26 mouse cellular contexts compared by ENCODE assay signal in the genomic region with DNA sequence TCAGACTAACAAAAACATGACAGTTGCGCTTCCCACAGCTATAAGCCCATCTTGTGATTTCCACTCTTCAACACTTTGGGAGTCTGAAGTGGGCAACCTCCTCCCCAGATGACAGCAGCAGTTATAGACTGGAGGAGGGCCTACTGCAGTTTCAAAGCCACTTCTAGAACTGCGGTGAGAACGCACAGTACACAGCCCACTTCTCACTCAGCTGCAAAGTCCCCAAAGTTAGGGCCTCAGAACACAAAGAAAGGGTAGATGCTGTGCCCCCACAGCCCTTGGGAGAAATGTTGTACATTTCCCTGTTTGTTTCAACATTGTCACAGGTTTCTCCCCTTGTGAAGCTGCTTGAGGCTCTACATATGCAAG. TPM values are rescaled to one million over a fixed set of nuclear protein-coding genes. Genes with fewer than 3 reads are reported as not detected.
A peak's percentile ranks its signal among the peaks of the same experiment; 100 is the strongest.
DNase-seq lines count a peak whose midpoint lies in the region; ATAC-seq and TF ChIP-seq lines count a peak whose summit lies in the region.
"Had no signal": no experiment of that assay in that cellular context is flagged by ENCODE, and none has a peak within 500 bp of the region (broad histone marks: within the 10 kb centered on the region; RNA-seq: fewer than 3 reads in every experiment).

No protein-coding gene starts in this region.

- ATAC-seq in megakaryocyte, adult 5-6 weeks (ENCODE audit: poor library complexity, severe bottlenecking) = peak; percentile 35
- ATAC-seq in activated CD4-positive, CD25-positive, alpha-beta regulatory T cell, adult 4 months = no peak
- ATAC-seq: forebrain, embryonic 16.5 days had no signal

- TF ChIP-seq CTCF in layer of hippocampus, adult 2 months (conservative IDR thresholded peaks at IDR 0.05) = no peak

- no peak for DNase-seq in layer of hippocampus, adult 2 months (ENCODE audit: low spot score in 2 of 2)
- no peak for DNase-seq in layer of hippocampus, adult 9-11 months
- DNase-seq in thymus, postnatal 36 days = peak; percentile 55 to 71
- DNase-seq in adrenal gland, postnatal 10 days = no peak
- DNase-seq in adrenal gland, postnatal 4 days (ENCODE audit: low spot score in 2 of 2) = no peak
- DNase-seq: cerebellum, adult 18-20 months; cerebellum, postnatal 36 days; kidney, adult 8-10 months; kidney, postnatal 25 days; lung, adult 18-20 months; retina, postnatal 1 day had no signal

- no peaks in the 10 kb centered on the region for H3K4me1 ChIP-seq in brown adipose tissue, adult 24 weeks (ENCODE audit: control insufficient read depth, insufficient read depth, insufficient read length, low read length)
- H3K4me1 ChIP-seq: embryonic facial prominence, embryonic 10.5 days; heart, embryonic 13.5 days; hindbrain, embryonic 10.5 days; limb, embryonic 10.5 days had no signal

- peak overlapping the region; percentile 28; the same call in 1 of the 2 replicates for H3K27ac ChIP-seq in layer of hippocampus, adult 2 months
- peak overlapping the region; percentile 33 for H3K27ac ChIP-seq in brown adipose tissue, adult 24 weeks (replicated peaks; ENCODE audit: low read depth, low read length)
- H3K27ac ChIP-seq: embryonic facial prominence, embryonic 10.5 days; heart, embryonic 13.5 days; hindbrain, embryonic 10.5 days; limb, embryonic 10.5 days had no signal

- no peak overlapping the region for H3K4me3 ChIP-seq in layer of hippocampus, adult 2 months
- no peak overlapping the region for H3K4me3 ChIP-seq in brown adipose tissue, adult 24 weeks (ENCODE audit: insufficient read depth, low read depth, low read length)
- H3K4me3 ChIP-seq: embryonic facial prominence, embryonic 10.5 days; erythroblast, embryonic 14.5 days; heart, embryonic 13.5 days; hindbrain, embryonic 10.5 days; limb, embryonic 10.5 days had no signal

RNA-seq across cellular contexts. Expression of gene Ikzf1, which starts 16.9 kb away (rescaled TPM):
- 1 to 10 TPM; 2.6 to 4.0 TPM for total RNA-seq in layer of hippocampus, adult 2 months (2021)
- polyA plus RNA-seq in brown adipose tissue, adult 24 weeks (2012; ENCODE audit: insufficient read depth, insufficient read length, missing spikeins) = 1.3 and 1.4 TPM in 2 replicates
- 217 and 226 TPM in 2 replicates for total RNA-seq in megakaryocyte, adult 5-6 weeks (2015)
- 80.8 and 104 TPM in 2 replicates for total RNA-seq in megakaryocyte, adult 5-6 weeks (2017)
- 100 to 1,000 TPM; 133 to 140 TPM for polyA plus RNA-seq in activated CD4-positive, CD25-positive, alpha-beta regulatory T cell, adult 4 months (2017; shearing (Covaris generic))
- 1 to 10 TPM; 9.3 to 9.9 TPM for total RNA-seq in adrenal gland, postnatal 10 days (2021)
- 1 to 10 TPM; 4.6 to 6.3 TPM for total RNA-seq in adrenal gland, postnatal 4 days (2021)

RNA-seq across cellular contexts. Expression of gene 4930512M02Rik, which starts 40.3 kb away (rescaled TPM):
- not detected for total RNA-seq in layer of hippocampus, adult 2 months (2021)
- polyA plus RNA-seq in brown adipose tissue, adult 24 weeks (2012; ENCODE audit: insufficient read depth, insufficient read length, missing spikeins) = not detected in 2 replicates
- not detected in 2 replicates for total RNA-seq in megakaryocyte, adult 5-6 weeks (2015)
- not detected in 2 replicates for total RNA-seq in megakaryocyte, adult 5-6 weeks (2017)
- not detected for polyA plus RNA-seq in activated CD4-positive, CD25-positive, alpha-beta regulatory T cell, adult 4 months (2017; shearing (Covaris generic))
- total RNA-seq in adrenal gland, postnatal 10 days (2021) = not detected
- total RNA-seq in adrenal gland, postnatal 4 days (2021) = not detected
- total RNA-seq: gastrocnemius, postnatal 4 days; neutrophil, adult 5-6 weeks had no signal
- polyA plus RNA-seq: brain, embryonic 14.5 days; embryonic facial prominence, embryonic 10.5 days; erythroblast, embryonic 14.5 days; forebrain, embryonic 16.5 days; heart, embryonic 13.5 days; hindbrain, embryonic 10.5 days; limb, embryonic 10.5 days; midbrain, embryonic 11.5 days; small intestine, adult 2 months; stomach, embryonic 14.5 days had no signal

Comparison
In these comparisons a context has a peak if more than half of its experiments do, and no peak if none do; other contexts are left out.
1. DNase-seq: peak in thymus, postnatal 36 days (2 of 2); none in layer of hippocampus, adult 2 months (0 of 2), layer of hippocampus, adult 9-11 months (single experiment), adrenal gland, postnatal 10 days (single experiment) and adrenal gland, postnatal 4 days (0 of 2).
2. RNA of gene Ikzf1, which starts 16.9 kb away (total RNA-seq): 80.8 to 226 TPM in megakaryocyte, adult 5-6 weeks; 9.3 to 9.9 TPM in adrenal gland, postnatal 10 days, 4.6 to 6.3 TPM in adrenal gland, postnatal 4 days and 2.6 to 4.0 TPM in layer of hippocampus, adult 2 months; every median in the first group is over 4 times any median in the second.